Mouse (Mus musculus): ENCODE data around the gene Adgrg1. TPM values are rescaled to one million over a fixed set of nuclear protein-coding genes. Genes with fewer than 3 reads are reported as not detected.

The Adgrg1 gene
- polyA plus RNA-seq, 1 experiment from 2014 or later, result 157 TPM

GRCm38 (mm10) chr8:94967071-94967470 lies 7.5 kb upstream of the Adgrg1 start:
- no peak overlapping the region for H3K4me2 ChIP-seq
- H3K36me3 ChIP-seq (ENCODE audit: control insufficient read depth, insufficient read depth, low read length), result no peaks in the 10 kb centered on the region
- no peaks in the 10 kb centered on the region for H3K27me3 ChIP-seq (ENCODE audit: control insufficient read depth, insufficient read depth, low read length)
- H3K9ac ChIP-seq (ENCODE audit: low read length), result no peak overlapping the region
- H3K4me3 ChIP-seq (ENCODE audit: low read depth, low read length), result no peak overlapping the region
- ATAC-seq (ENCODE audit: low FRiP score) (no peak), DNase-seq (ENCODE audit: low spot score, missing footprints) (no peak)
- H3K4me1 ChIP-seq (ENCODE audit: control insufficient read depth, insufficient read depth, low read length), result no peaks in the 10 kb centered on the region
- 91% methylated on average over 4 of the region's 4 CpGs for WGBS
- H3K9me3 ChIP-seq (ENCODE audit: control insufficient read depth, low read length), result no peaks in the 10 kb centered on the region
- no peak overlapping the region for H3K27ac ChIP-seq (ENCODE audit: low read depth, low read length)

GRCm38 (mm10) chr8:94967554-94967953 lies 7.0 kb upstream of the Adgrg1 start:
- no peak overlapping the region for H3K27ac ChIP-seq (ENCODE audit: low read depth, low read length)
- no peaks in the 10 kb centered on the region for H3K4me1 ChIP-seq (ENCODE audit: control insufficient read depth, insufficient read depth, low read length)
- no peaks in the 10 kb centered on the region for H3K27me3 ChIP-seq (ENCODE audit: control insufficient read depth, insufficient read depth, low read length)
- H3K4me3 ChIP-seq (ENCODE audit: low read depth, low read length), result no peak overlapping the region
- H3K36me3 ChIP-seq (ENCODE audit: control insufficient read depth, insufficient read depth, low read length), result no peaks in the 10 kb centered on the region
- no peaks in the 10 kb centered on the region for H3K9me3 ChIP-seq (ENCODE audit: control insufficient read depth, low read length)
- ATAC-seq (ENCODE audit: low FRiP score), result no peak
- no peak overlapping the region for H3K4me2 ChIP-seq
- H3K9ac ChIP-seq (ENCODE audit: low read length), result no peak overlapping the region
- no peak for DNase-seq (ENCODE audit: low spot score, missing footprints)
- WGBS, result 93% methylated on average over 3 of the region's 3 CpGs

DNA sequence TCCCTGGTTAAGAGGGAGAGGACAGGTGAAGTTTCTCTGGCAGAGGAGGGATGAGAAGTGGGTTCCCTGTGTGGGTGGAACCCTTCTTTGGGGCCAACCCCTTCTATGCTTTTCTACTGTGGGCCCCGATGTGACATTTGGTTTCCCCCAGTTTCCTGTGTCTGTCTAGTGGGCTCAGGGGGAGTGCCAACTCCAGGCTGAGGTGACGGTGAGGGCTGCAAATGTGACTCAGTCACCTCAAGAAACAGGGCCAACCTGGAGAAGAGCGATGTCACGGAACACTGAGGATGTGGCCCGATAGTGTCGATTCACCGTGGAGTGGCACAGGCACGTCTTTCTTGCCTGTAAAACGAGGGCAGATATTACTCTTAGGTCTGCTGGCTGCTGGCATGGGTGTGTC lies 1.3 kb upstream of the Adgrg1 start:
- no peak overlapping the region for H3K4me2 ChIP-seq
- DNase-seq (ENCODE audit: low spot score, missing footprints), result no peak
- no peak overlapping the region for H3K4me3 ChIP-seq (ENCODE audit: low read depth, low read length)
- no peak overlapping the region for H3K27ac ChIP-seq (ENCODE audit: low read depth, low read length)
- no peak overlapping the region for H3K9ac ChIP-seq (ENCODE audit: low read length)
- H3K9me3 ChIP-seq (ENCODE audit: control insufficient read depth, low read length), result no peaks in the 10 kb centered on the region
- no peak for ATAC-seq (ENCODE audit: low FRiP score)
- 88% methylated on average over 9 of the region's 9 CpGs for WGBS
- peaks cover 3% of the 10 kb centered on the region; the same call in 1 of the 2 replicates for H3K27me3 ChIP-seq (ENCODE audit: control insufficient read depth, insufficient read depth, low read length)
- peaks cover 7% of the 10 kb centered on the region for H3K4me1 ChIP-seq (ENCODE audit: control insufficient read depth, insufficient read depth, low read length)
- no peaks in the 10 kb centered on the region for H3K36me3 ChIP-seq (ENCODE audit: control insufficient read depth, insufficient read depth, low read length)

GRCm38 (mm10) chr8:94973786-94974185 lies 765 bp upstream of the Adgrg1 start:
- Histone ChIP-seq H3K4me1 (ENCODE audit: control insufficient read depth, insufficient read depth, low read length) (peaks cover 8% of the 10 kb centered on the region), H3K9ac (ENCODE audit: low read length) (no peak overlapping the region), H3K4me2 (no peak overlapping the region), H3K4me3 (ENCODE audit: low read depth, low read length) (no peak overlapping the region), H3K27ac (ENCODE audit: low read depth, low read length) (no peak overlapping the region), H3K27me3 (ENCODE audit: control insufficient read depth, insufficient read depth, low read length) (peaks cover 3% of the 10 kb centered on the region; the same call in 1 of the 2 replicates), H3K9me3 (ENCODE audit: control insufficient read depth, low read length) (no peaks in the 10 kb centered on the region), H3K36me3 (ENCODE audit: control insufficient read depth, insufficient read depth, low read length) (no peaks in the 10 kb centered on the region)
- ATAC-seq (ENCODE audit: low FRiP score), result no peak
- DNase-seq (ENCODE audit: low spot score, missing footprints), result no peak
- 86% methylated on average over 9 of the region's 9 CpGs for WGBS

- ATAC-seq (ENCODE audit: low FRiP score) (no peak), DNase-seq (ENCODE audit: low spot score, missing footprints) (no peak)
- H3K27me3 ChIP-seq (ENCODE audit: control insufficient read depth, insufficient read depth, low read length), result peaks cover 3% of the 10 kb centered on the region; the same call in 1 of the 2 replicates
- peak overlapping the region; percentile 15; the same call in 1 of the 2 replicates for H3K4me2 ChIP-seq
- H3K36me3 ChIP-seq (ENCODE audit: control insufficient read depth, insufficient read depth, low read length), result no peaks in the 10 kb centered on the region
- no peak overlapping the region for H3K4me3 ChIP-seq (ENCODE audit: low read depth, low read length)
- WGBS, result 21% methylated on average over 17 of the region's 17 CpGs
- no peaks in the 10 kb centered on the region for H3K9me3 ChIP-seq (ENCODE audit: control insufficient read depth, low read length)
- H3K27ac ChIP-seq (ENCODE audit: low read depth, low read length), result no peak overlapping the region
- H3K9ac ChIP-seq (ENCODE audit: low read length), result 0 out of 2 replicates have a peak overlapping the region, but pooled peaks have one; percentile 21
- peaks cover 11% of the 10 kb centered on the region for H3K4me1 ChIP-seq (ENCODE audit: control insufficient read depth, insufficient read depth, low read length)
These were observed 2.3 kb downstream of the Adgrg1 start for GRCm38 (mm10) chr8:94976651-94977417.

DNA sequence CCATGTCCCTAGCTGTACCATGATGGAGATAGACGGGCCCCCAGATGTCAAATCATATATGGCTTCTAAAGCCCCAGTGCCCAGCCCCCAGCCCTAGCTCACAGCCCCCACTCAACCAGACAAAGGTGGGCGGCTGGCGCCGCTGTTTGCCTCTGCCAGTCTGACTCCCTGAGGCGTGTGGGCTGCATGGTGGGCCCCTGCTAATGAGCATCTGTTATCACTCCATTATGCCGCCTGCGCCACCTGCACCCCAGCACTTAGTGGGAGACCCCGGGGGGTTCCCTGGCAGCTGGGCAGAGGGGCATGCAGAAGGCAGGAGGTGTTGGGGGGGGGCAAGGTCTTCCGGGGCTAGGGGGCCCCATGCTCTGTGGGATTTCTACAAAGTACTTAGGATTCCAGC lies 3.6 kb downstream of the Adgrg1 start:
- Histone ChIP-seq H3K27ac (ENCODE audit: low read depth, low read length) (no peak overlapping the region), H3K36me3 (ENCODE audit: control insufficient read depth, insufficient read depth, low read length) (no peaks in the 10 kb centered on the region), H3K27me3 (ENCODE audit: control insufficient read depth, insufficient read depth, low read length) (peaks cover 3% of the 10 kb centered on the region; the same call in 1 of the 2 replicates), H3K4me3 (ENCODE audit: low read depth, low read length) (no peak overlapping the region), H3K9me3 (ENCODE audit: control insufficient read depth, low read length) (no peaks in the 10 kb centered on the region), H3K4me1 (ENCODE audit: control insufficient read depth, insufficient read depth, low read length) (peaks cover 19% of the 10 kb centered on the region), H3K9ac (ENCODE audit: low read length) (no peak overlapping the region), H3K4me2 (no peak overlapping the region)
- ATAC-seq (ENCODE audit: low FRiP score) (peak; percentile 33), DNase-seq (ENCODE audit: low spot score, missing footprints) (no peak)
- 59% methylated on average over 9 of the region's 9 CpGs for WGBS

GRCm38 (mm10) chr8:94978593-94979319 lies 4.2 kb downstream of the Adgrg1 start:
- Histone ChIP-seq H3K4me3 (ENCODE audit: low read depth, low read length) (no peak overlapping the region), H3K27me3 (ENCODE audit: control insufficient read depth, insufficient read depth, low read length) (peaks cover 3% of the 10 kb centered on the region; the same call in 1 of the 2 replicates), H3K4me1 (ENCODE audit: control insufficient read depth, insufficient read depth, low read length) (peaks cover 25% of the 10 kb centered on the region), H3K9ac (ENCODE audit: low read length) (no peak overlapping the region), H3K36me3 (ENCODE audit: control insufficient read depth, insufficient read depth, low read length) (no peaks in the 10 kb centered on the region), H3K27ac (ENCODE audit: low read depth, low read length) (no peak overlapping the region), H3K4me2 (no peak overlapping the region), H3K9me3 (ENCODE audit: control insufficient read depth, low read length) (no peaks in the 10 kb centered on the region)
- ATAC-seq (ENCODE audit: low FRiP score) (no peak), DNase-seq (ENCODE audit: low spot score, missing footprints) (no peak)
- WGBS, result 78% methylated on average over 13 of the region's 13 CpGs

- no peaks in the 10 kb centered on the region for H3K36me3 ChIP-seq (ENCODE audit: control insufficient read depth, insufficient read depth, low read length)
- no peak overlapping the region for H3K27ac ChIP-seq (ENCODE audit: low read depth, low read length)
- H3K9ac ChIP-seq (ENCODE audit: low read length), result no peak overlapping the region
- H3K4me1 ChIP-seq (ENCODE audit: control insufficient read depth, insufficient read depth, low read length), result peaks cover 36% of the 10 kb centered on the region
- DNase-seq (ENCODE audit: low spot score, missing footprints) (no peak), ATAC-seq (ENCODE audit: low FRiP score) (no peak)
- no peak overlapping the region for H3K4me3 ChIP-seq (ENCODE audit: low read depth, low read length)
- WGBS, result 96% methylated on average over 5 of the region's 5 CpGs
- H3K4me2 ChIP-seq, result no peak overlapping the region
- H3K9me3 ChIP-seq (ENCODE audit: control insufficient read depth, low read length), result no peaks in the 10 kb centered on the region
- H3K27me3 ChIP-seq (ENCODE audit: control insufficient read depth, insufficient read depth, low read length), result peaks cover 3% of the 10 kb centered on the region; the same call in 1 of the 2 replicates
These were observed 5.6 kb downstream of the Adgrg1 start for GRCm38 (mm10) chr8:94980176-94980575.

GRCm38 (mm10) chr8:94980976-94981375 lies 6.4 kb downstream of the Adgrg1 start:
- Histone ChIP-seq H3K4me1 (ENCODE audit: control insufficient read depth, insufficient read depth, low read length) (peaks cover 37% of the 10 kb centered on the region), H3K36me3 (ENCODE audit: control insufficient read depth, insufficient read depth, low read length) (no peaks in the 10 kb centered on the region), H3K27me3 (ENCODE audit: control insufficient read depth, insufficient read depth, low read length) (peaks cover 3% of the 10 kb centered on the region; the same call in 1 of the 2 replicates), H3K27ac (ENCODE audit: low read depth, low read length) (no peak overlapping the region), H3K4me3 (ENCODE audit: low read depth, low read length) (no peak overlapping the region), H3K9me3 (ENCODE audit: control insufficient read depth, low read length) (no peaks in the 10 kb centered on the region), H3K9ac (ENCODE audit: low read length) (no peak overlapping the region), H3K4me2 (no peak overlapping the region)
- DNase-seq (ENCODE audit: low spot score, missing footprints), result no peak
- ATAC-seq (ENCODE audit: low FRiP score), result no peak
- 60% methylated on average over 8 of the region's 8 CpGs for WGBS

Data from midbrain, embryonic 11.5 days (tissue).